11 mouse cellular contexts compared by ENCODE assay signal in genomic region chr3:95669309-95669665, GRCm38 (mm10). TPM values are rescaled to one million over a fixed set of nuclear protein-coding genes. Genes with fewer than 3 reads are reported as not detected.
DNase-seq lines count a peak whose midpoint lies in the region; ATAC-seq lines count a peak whose summit lies in the region.
"Had no signal": no experiment of that assay in that cellular context is flagged by ENCODE, and none has a peak within 500 bp of the region (broad histone marks: within the 10 kb centered on the region; RNA-seq: fewer than 3 reads in every experiment).

No protein-coding gene starts in this region.

- ATAC-seq in lung, embryonic 16.5 days (ENCODE audit: low read depth): no peak
- no peak for ATAC-seq in liver, embryonic 13.5 days (ENCODE audit: low read depth)

- no peak overlapping the region for H3K4me3 ChIP-seq in heart, embryonic 10.5 days
- no peak overlapping the region for H3K4me3 ChIP-seq in lung, embryonic 16.5 days (ENCODE audit: low read length)
- H3K4me3 ChIP-seq in liver, embryonic 13.5 days (replicated peaks): no peak overlapping the region
- H3K4me3 ChIP-seq: embryonic facial prominence, embryonic 12.5 days had no signal

- peaks cover 40% of the 10 kb centered on the region for H3K36me3 ChIP-seq in heart, embryonic 10.5 days
- peaks cover 11% of the 10 kb centered on the region for H3K36me3 ChIP-seq in lung, embryonic 16.5 days (ENCODE audit: control insufficient read depth, insufficient read depth, low read length)
- H3K36me3 ChIP-seq in liver, embryonic 13.5 days: peaks cover 51% of the 10 kb centered on the region

- no peak overlapping the region for H3K4me2 ChIP-seq in lung, embryonic 16.5 days (ENCODE audit: low read depth, low read length)
- H3K4me2 ChIP-seq in liver, embryonic 13.5 days: no peak overlapping the region
- H3K4me2 ChIP-seq: embryonic facial prominence, embryonic 12.5 days; hindbrain, embryonic 14.5 days had no signal

- H3K27ac ChIP-seq in heart, embryonic 10.5 days: peak overlapping the region; percentile 83
- peak overlapping the region; percentile 97; the same call in 1 of the 2 replicates for H3K27ac ChIP-seq in lung, embryonic 16.5 days (ENCODE audit: low read length)
- H3K27ac ChIP-seq in liver, embryonic 13.5 days: peak overlapping the region; percentile 88

- H3K4me1 ChIP-seq in heart, embryonic 10.5 days: peaks cover 71% of the 10 kb centered on the region
- peaks cover 58% of the 10 kb centered on the region for H3K4me1 ChIP-seq in lung, embryonic 16.5 days (replicated peaks; ENCODE audit: control insufficient read depth, insufficient read depth, low read length)
- H3K4me1 ChIP-seq in liver, embryonic 13.5 days (replicated peaks): peaks cover 94% of the 10 kb centered on the region

- no peak for DNase-seq in heart, embryonic 10.5 days (ENCODE audit: low spot score)
- DNase-seq in heart, adult 9 months (ENCODE audit: low spot score in 2 of 2): no peak
- no peak for DNase-seq in lung, adult 18-20 months
- DNase-seq in liver, embryonic 13.5 days: no peak
- peak; percentile 52 for DNase-seq in thymus, postnatal 25 days
- DNase-seq in retina, embryonic 14.5 days (ENCODE audit: low spot score): no peak
- DNase-seq in MN1 (ENCODE audit: low spot score): no peak
- DNase-seq: midbrain, embryonic 14.5 days had no signal

- H3K9ac ChIP-seq in lung, embryonic 16.5 days (ENCODE audit: low read length): no peak overlapping the region
- H3K9ac ChIP-seq in liver, embryonic 13.5 days: no peak overlapping the region
- H3K9ac ChIP-seq: embryonic facial prominence, embryonic 12.5 days; hindbrain, embryonic 14.5 days had no signal

- no peaks in the 10 kb centered on the region for H3K9me3 ChIP-seq in heart, embryonic 10.5 days
- no peaks in the 10 kb centered on the region for H3K9me3 ChIP-seq in lung, embryonic 16.5 days (ENCODE audit: control insufficient read depth, low read length)
- H3K9me3 ChIP-seq in liver, embryonic 13.5 days (replicated peaks): no peaks in the 10 kb centered on the region
- H3K9me3 ChIP-seq: embryonic facial prominence, embryonic 12.5 days had no signal

- H3K27me3 ChIP-seq in heart, embryonic 10.5 days (ENCODE audit: insufficient read depth, poor library complexity, severe bottlenecking): no peaks in the 10 kb centered on the region
- no peaks in the 10 kb centered on the region for H3K27me3 ChIP-seq in lung, embryonic 16.5 days (ENCODE audit: control insufficient read depth, insufficient read depth, low read depth, low read length)
- no peaks in the 10 kb centered on the region for H3K27me3 ChIP-seq in liver, embryonic 13.5 days
- H3K27me3 ChIP-seq: embryonic facial prominence, embryonic 12.5 days had no signal

- 96% methylated on average over 3 of the region's 3 CpGs for WGBS in heart, embryonic 10.5 days
- WGBS in lung, embryonic 16.5 days: 73% methylated on average over 3 of the region's 3 CpGs
- WGBS in liver, embryonic 13.5 days (ENCODE audit: insufficient replicate concordance): 75% methylated on average over 3 of the region's 3 CpGs

RNA-seq across cellular contexts. Expression of gene Mcl1, which starts 10.7 kb away (rescaled TPM):
- 37.7 and 50.2 TPM in 2 replicates for polyA plus RNA-seq in heart, embryonic 10.5 days (2016; fragmentation: Nextera tagmentation; extraction: Ambion mirVana)
- 23.1 and 31.7 TPM in 2 replicates for polyA plus RNA-seq in lung, embryonic 16.5 days (2015; fragmentation: Nextera tagmentation; extraction: Ambion mirVana)
- polyA plus RNA-seq in liver, embryonic 13.5 days (2015; fragmentation: Nextera tagmentation; extraction: Ambion mirVana): 31.8 and 33.3 TPM in 2 replicates

RNA-seq across cellular contexts. Expression of gene Adamtsl4, which starts 18.4 kb away (rescaled TPM):
- 4.2 and 5.7 TPM in 2 replicates for polyA plus RNA-seq in heart, embryonic 10.5 days (2016; fragmentation: Nextera tagmentation; extraction: Ambion mirVana)
- 4.4 and 5.5 TPM in 2 replicates for polyA plus RNA-seq in lung, embryonic 16.5 days (2015; fragmentation: Nextera tagmentation; extraction: Ambion mirVana)
- polyA plus RNA-seq in liver, embryonic 13.5 days (2015; fragmentation: Nextera tagmentation; extraction: Ambion mirVana): 0.37 and 0.83 TPM in 2 replicates

RNA-seq across cellular contexts. Expression of gene Ensa, which starts 44.5 kb away (rescaled TPM):
- polyA plus RNA-seq in heart, embryonic 10.5 days (2016; fragmentation: Nextera tagmentation; extraction: Ambion mirVana): 59.3 and 67.2 TPM in 2 replicates
- polyA plus RNA-seq in lung, embryonic 16.5 days (2015; fragmentation: Nextera tagmentation; extraction: Ambion mirVana): 61.6 and 65.0 TPM in 2 replicates
- 33.4 and 36.8 TPM in 2 replicates for polyA plus RNA-seq in liver, embryonic 13.5 days (2015; fragmentation: Nextera tagmentation; extraction: Ambion mirVana)
